Mouse (Mus musculus) adipose tissue, adult 10 weeks (tissue): ENCODE results near the gene Slc6a20b. TPM values are rescaled to one million over a fixed set of nuclear protein-coding genes. Genes with fewer than 3 reads are reported as not detected.

Experiments used
- polyA plus RNA-seq: library from polyadenylated mRNA; stranded (reverse); fragments of 350-450 nt; fragmentation: Illumina TruSeq; extraction: RNeasy Lipid Tissue Mini Kit (QIAGEN cat#74804); gene quantifications from one replicate; pipeline ENCODE4 v1.2.3, GENCODE M21; 2014; ENCODE audit warnings: low read depth, low replicate concordance

Gene Slc6a20b
- polyA plus RNA-seq, result 0.42 TPM

DNA sequence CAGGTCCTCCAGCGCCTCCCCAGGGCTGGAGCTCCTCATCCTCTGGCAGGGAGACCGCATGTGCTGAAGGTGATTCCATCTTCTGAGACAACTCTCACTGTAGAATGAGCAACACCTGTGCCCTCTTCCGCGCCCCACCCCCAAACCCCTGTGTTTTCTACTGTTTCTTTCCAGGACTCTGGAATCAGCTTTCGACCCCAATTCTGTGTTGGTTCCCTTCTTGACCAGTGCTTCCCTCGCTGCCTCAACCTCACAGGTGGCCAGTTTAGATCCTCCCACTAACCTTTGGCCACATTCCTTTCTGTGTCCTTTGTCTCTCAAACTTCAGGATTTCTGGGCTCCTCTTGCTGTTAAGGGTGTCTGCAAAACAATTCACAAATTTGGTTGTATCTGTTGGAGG is at the start of gene Slc6a20b:
Slc6a20b (minus strand) TSS at position 285 of the 400 bp plus-strand sequence.

DNA sequence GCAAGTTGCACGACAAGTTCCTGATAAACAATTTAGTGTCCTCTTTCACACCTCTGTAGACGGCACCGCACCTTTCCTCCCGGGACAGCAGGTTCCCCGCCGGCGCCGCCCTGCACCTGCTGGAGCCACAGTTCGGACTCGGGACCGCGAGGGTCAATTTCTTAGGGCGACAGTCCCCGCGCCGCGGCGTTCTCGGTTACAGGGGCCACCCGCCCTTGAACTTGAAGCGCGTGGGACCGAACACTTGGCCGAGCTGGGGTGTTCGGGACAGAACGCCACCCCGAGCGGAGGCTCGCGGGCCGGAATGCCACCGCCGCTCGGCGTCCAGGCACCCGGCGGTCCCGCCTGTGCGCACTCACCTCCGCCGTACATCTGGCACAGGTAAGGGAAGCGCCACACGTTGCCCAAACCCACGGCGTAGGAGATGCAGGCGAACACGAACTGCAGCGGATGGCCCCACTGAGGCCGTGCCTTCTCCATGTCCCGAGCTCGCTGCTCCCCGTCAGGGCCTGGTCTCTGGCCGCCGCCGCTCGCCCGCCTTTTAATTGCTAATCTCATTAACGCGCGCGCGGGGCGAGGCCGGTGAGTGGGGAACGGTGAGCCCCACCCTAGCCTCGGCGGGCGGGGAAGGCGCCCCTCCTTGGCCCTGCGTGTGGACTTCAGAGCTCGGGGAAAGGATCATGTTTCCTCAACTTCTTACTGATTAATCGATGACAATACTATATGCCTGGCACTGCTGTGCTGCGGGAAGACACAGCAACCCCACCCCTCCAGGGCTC is 46.2 kb upstream of the Slc6a20b start, which contains the start of the genes Ccr9 and Slc6a20a:
Ccr9 (plus strand) TSS at position 113 of the 779 bp plus-strand sequence.
Slc6a20a (minus strand) TSS at position 559 of the 779 bp plus-strand sequence.

Other genes starting within 250 kb of the Slc6a20b start
- gene Limd1, start 153.9 kb downstream of the Slc6a20b start, polyA plus RNA-seq, result 27.9 TPM
- 50.0 TPM for gene Sacm1l, start 102.8 kb downstream of the Slc6a20b start, polyA plus RNA-seq
- 0.15 TPM for gene Ccr9, start 45.9 kb upstream of the Slc6a20b start, polyA plus RNA-seq
- 2.1 TPM for gene Slc6a20a, start 46.3 kb upstream of the Slc6a20b start, polyA plus RNA-seq
- 39.8 TPM for gene Lztfl1, start 85.1 kb upstream of the Slc6a20b start, polyA plus RNA-seq
- 1.6 TPM for gene Cxcr6, start 173.9 kb upstream of the Slc6a20b start, polyA plus RNA-seq
- 30.4 TPM for gene Fyco1, start 219.3 kb upstream of the Slc6a20b start, polyA plus RNA-seq
- gene Xcr1, start 229.5 kb upstream of the Slc6a20b start, polyA plus RNA-seq, result 0.43 TPM